Mouse (Mus musculus) thymus, adult 2 months (tissue): ENCODE data around the gene Chst4. TPM values are rescaled to one million over a fixed set of nuclear protein-coding genes. Genes with fewer than 3 reads are reported as not detected.

ENCODE experiments used
- DNase-seq: peaks from one replicate; pipeline ENCODE4 v3.0.0; 2021
- H3K27ac ChIP-seq: fragments of 200-500 bp; 2 replicates; pipeline ENCODE4 v1.5.1; 2012; ENCODE audit warnings: low read length, control low read depth; ENCODE audit not compliant: control insufficient read depth, insufficient read depth
- H3K27me3 ChIP-seq: fragments of 200-500 bp; 2 replicates; pipeline ENCODE4 v1.6.1; 2012; ENCODE audit warnings: mild to moderate bottlenecking, low read length, moderate library complexity, mixed read lengths; ENCODE audit not compliant: control insufficient read depth, insufficient read depth
- H3K36me3 ChIP-seq: fragments of 200-500 bp; 2 replicates; pipeline ENCODE4 v1.6.1; 2012; ENCODE audit warnings: mild to moderate bottlenecking, low read length, moderate library complexity; ENCODE audit not compliant: control insufficient read depth, insufficient read depth
- H3K4me1 ChIP-seq: fragments of 200-500 bp; replicated peaks from 2 replicates; pipeline ENCODE4 v1.6.1; 2012; ENCODE audit warnings: low read length; ENCODE audit not compliant: control insufficient read depth, insufficient read depth
- H3K4me3 ChIP-seq: fragments of 200-500 bp; 2 replicates; pipeline ENCODE4 v1.5.1; 2012; ENCODE audit warnings: mild to moderate bottlenecking, low read length, control low read depth, moderate library complexity; ENCODE audit not compliant: control insufficient read depth, insufficient read depth
- CTCF ChIP-seq: fragments of 200-500 bp; IDR thresholded peaks from 2 replicates; pipeline ENCODE4 v1.5.1; 2012; ENCODE audit warnings: mild to moderate bottlenecking, control low read depth, low read length, moderate library complexity, borderline replicate concordance; ENCODE audit not compliant: control insufficient read depth, poor library complexity, insufficient read depth; ENCODE audit errors: extremely low read depth
- POLR2A ChIP-seq: fragments of 200-500 bp; IDR thresholded peaks from 2 replicates; pipeline ENCODE4 v1.6.1; 2012; ENCODE audit warnings: mild to moderate bottlenecking, low read length, control low read depth, moderate library complexity; ENCODE audit not compliant: control insufficient read depth, poor library complexity, insufficient read depth; ENCODE audit errors: extremely low read depth
- WGBS: fragments of 180-500 bp; shearing (Covaris S2); methylation state at CpG from one replicate; pipeline ENCODE4 v1.1.7; 2018; 5-methylcytosine and 5-hydroxymethylcytosine counted together
- polyA plus RNA-seq: library from polyadenylated mRNA; depleted of rRNA; stranded (reverse); fragments of >200 nt; gene quantifications from 2 replicates; pipeline ENCODE4 v1.2.3, GENCODE M21; 2012

Gene Chst4
- polyA plus RNA-seq, 1 experiment = 2.9 TPM

- Histone ChIP-seq H3K27ac (no peak overlapping the region), H3K27me3 (no peaks in the 10 kb centered on the region), H3K4me1 (no peaks in the 10 kb centered on the region), H3K4me3 (no peak overlapping the region), H3K36me3 (no peaks in the 10 kb centered on the region)
- 94% methylated on average over 4 of the region's 4 CpGs for WGBS
- DNase-seq = no peak
- TF ChIP-seq CTCF = no peak
- TF ChIP-seq POLR2A = no peak
Measured at GRCm38 (mm10) chr8:110065676-110066075, 26.1 kb upstream of the Chst4 start.

- WGBS = 94% methylated on average over 18 of the region's 18 CpGs
Measured at GRCm38 (mm10) chr8:110064606-110065365, 25.2 kb upstream of the Chst4 start.

GRCm38 (mm10) chr8:110064161-110064560 lies 24.6 kb upstream of the Chst4 start:
- Histone ChIP-seq H3K27me3 (no peaks in the 10 kb centered on the region), H3K4me1 (no peaks in the 10 kb centered on the region), H3K36me3 (no peaks in the 10 kb centered on the region), H3K4me3 (no peak overlapping the region), H3K27ac (no peak overlapping the region)
- 85% methylated on average over 9 of the region's 9 CpGs for WGBS
- DNase-seq = no peak
- TF ChIP-seq CTCF (no peak), POLR2A (no peak)

More at GRCm38 (mm10) chr8:110064606-110065365, 25.2 kb upstream of the Chst4 start:
- Histone ChIP-seq H3K36me3 (no peaks in the 10 kb centered on the region), H3K27ac (no peak overlapping the region), H3K27me3 (no peaks in the 10 kb centered on the region), H3K4me1 (no peaks in the 10 kb centered on the region), H3K4me3 (no peak overlapping the region)
- DNase-seq = no peak
- no peak for TF ChIP-seq POLR2A

GRCm38 (mm10) chr8:110058207-110058606 lies 18.7 kb upstream of the Chst4 start:
- DNase-seq = no peak
- Histone ChIP-seq H3K27ac (no peak overlapping the region), H3K4me1 (no peaks in the 10 kb centered on the region), H3K4me3 (no peak overlapping the region), H3K36me3 (no peaks in the 10 kb centered on the region), H3K27me3 (no peaks in the 10 kb centered on the region)
- WGBS = 72% methylated on average over 8 of the region's 8 CpGs
- TF ChIP-seq POLR2A (no peak), CTCF (no peak)

DNA sequence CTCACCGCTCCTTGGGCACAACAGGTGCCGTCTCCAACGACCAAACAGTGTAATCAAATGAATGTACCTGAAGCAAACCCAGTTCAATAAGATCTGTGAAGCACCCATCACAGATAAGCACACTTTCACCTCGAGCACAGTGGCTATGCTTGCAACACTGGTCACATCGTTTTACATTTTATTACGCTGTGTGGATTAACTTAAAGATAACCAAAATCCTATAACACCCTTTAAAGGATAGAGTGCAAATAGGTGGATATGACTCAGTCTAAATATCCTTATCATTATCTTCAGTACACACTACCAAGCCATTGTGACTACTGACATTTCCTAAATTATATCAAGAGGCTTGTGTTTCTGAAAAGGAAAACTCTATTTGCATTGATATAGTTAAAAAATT lies 11.7 kb upstream of the Chst4 start:
- no peak for TF ChIP-seq POLR2A
- H3K27me3 ChIP-seq = no peaks in the 10 kb centered on the region
- DNase-seq = no peak
- WGBS = 81% methylated on average over 6 of the region's 6 CpGs
- no peak overlapping the region for H3K4me3 ChIP-seq
- no peak overlapping the region for H3K27ac ChIP-seq
- H3K4me1 ChIP-seq = no peaks in the 10 kb centered on the region
- H3K36me3 ChIP-seq = no peaks in the 10 kb centered on the region

DNA sequence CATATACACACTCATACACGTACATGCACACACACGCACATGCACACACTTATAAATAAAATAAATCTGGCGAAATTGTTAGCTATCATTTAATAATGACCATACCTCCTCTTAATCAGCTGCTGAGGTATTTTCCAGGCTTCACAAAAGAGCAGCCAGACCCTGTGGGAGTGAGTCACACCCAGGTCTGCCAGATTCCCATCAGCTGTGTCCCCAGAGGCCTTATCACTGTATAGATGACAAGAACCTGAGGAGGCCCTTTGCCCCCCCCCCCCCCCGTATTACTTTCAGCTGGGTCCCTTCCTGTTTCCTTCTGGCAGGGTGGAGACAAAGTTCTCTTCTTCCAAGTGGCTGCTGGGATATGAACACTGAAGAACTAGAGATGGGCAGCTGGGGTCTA lies 969 bp upstream of the Chst4 start:
- no peaks in the 10 kb centered on the region for H3K27me3 ChIP-seq
- H3K4me3 ChIP-seq = no peak overlapping the region
- WGBS = 77% methylated on average over 4 of the region's 4 CpGs
- DNase-seq = no peak
- H3K27ac ChIP-seq = no peak overlapping the region
- TF ChIP-seq POLR2A (no peak), CTCF (no peak)
- no peaks in the 10 kb centered on the region for H3K4me1 ChIP-seq
- no peaks in the 10 kb centered on the region for H3K36me3 ChIP-seq

- H3K27me3 ChIP-seq = no peaks in the 10 kb centered on the region
- WGBS = 69% methylated on average over 7 of the region's 7 CpGs
- DNase-seq = no peak
- H3K36me3 ChIP-seq = no peaks in the 10 kb centered on the region
- no peaks in the 10 kb centered on the region for H3K4me1 ChIP-seq
- no peak for TF ChIP-seq POLR2A
- no peak for TF ChIP-seq CTCF
- H3K4me3 ChIP-seq = no peak overlapping the region
- no peak overlapping the region for H3K27ac ChIP-seq
Measured at GRCm38 (mm10) chr8:110039216-110039615, 324 bp downstream of the Chst4 start.
